Mouse (Mus musculus): Measurements from ENCODE around the gene Dop1b. TPM values are rescaled to one million over a fixed set of nuclear protein-coding genes. Genes with fewer than 3 reads are reported as not detected.
"Not testable (repeated sequence)": the region's sequence is repeated elsewhere in the genome, so short reads cannot be mapped to it uniquely, and the experiment has no call there.

Gene Dop1b
- total RNA-seq (2021) = 10 to 100 TPM; 34.7 to 37.7 TPM
- long read RNA-seq, experiment 1, full-length matches to known transcripts = 2 of 17 reads
- long read RNA-seq, experiment 1, partial matches to known transcripts = 6 of 17 reads
- long read RNA-seq, experiment 1, other reads (novel, unspliced or antisense) = 9 of 17 reads
- long read RNA-seq, experiment 2, partial matches to known transcripts = 8 of 14 reads
- long read RNA-seq, experiment 2, other reads (novel, unspliced or antisense) = 5 of 14 reads

GRCm38 (mm10) chr16:93711411-93712188, at the start of gene Dop1b:
Dop1b (plus strand) TSS chr16:93711904.
- DNase-seq = peak; percentile 99

- DNase-seq = no peak
Observed at GRCm38 (mm10) chr16:93667976-93668375, 43.7 kb upstream of the Dop1b start.

- no peak for DNase-seq
Observed at GRCm38 (mm10) chr16:93669521-93669920, 42.2 kb upstream of the Dop1b start.

DNA sequence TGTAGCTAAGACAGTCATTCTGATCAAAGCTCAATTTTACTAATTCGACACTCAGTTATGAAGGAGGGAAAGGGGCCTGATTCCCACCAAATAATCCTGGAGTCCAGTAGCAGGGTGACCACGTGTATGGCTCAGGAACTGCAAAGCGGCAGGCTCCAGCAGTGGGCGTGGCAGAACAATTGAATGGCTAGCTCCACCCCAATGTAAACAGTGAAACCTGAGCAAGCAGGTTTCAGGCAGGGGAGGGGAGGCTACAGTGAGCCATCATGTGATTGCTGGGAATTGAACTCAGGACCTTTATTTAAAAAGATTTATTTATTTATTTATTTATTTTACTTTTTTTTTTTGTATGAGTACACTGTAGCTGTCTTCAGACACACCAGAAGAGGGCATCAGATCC, 41.2 kb upstream of the Dop1b start:
- DNase-seq = not testable (repeated sequence)

GRCm38 (mm10) chr16:93671064-93671463, 40.6 kb upstream of the Dop1b start:
- DNase-seq = no peak

- no peak for DNase-seq
Observed at GRCm38 (mm10) chr16:93676376-93676775, 35.3 kb upstream of the Dop1b start.

DNA sequence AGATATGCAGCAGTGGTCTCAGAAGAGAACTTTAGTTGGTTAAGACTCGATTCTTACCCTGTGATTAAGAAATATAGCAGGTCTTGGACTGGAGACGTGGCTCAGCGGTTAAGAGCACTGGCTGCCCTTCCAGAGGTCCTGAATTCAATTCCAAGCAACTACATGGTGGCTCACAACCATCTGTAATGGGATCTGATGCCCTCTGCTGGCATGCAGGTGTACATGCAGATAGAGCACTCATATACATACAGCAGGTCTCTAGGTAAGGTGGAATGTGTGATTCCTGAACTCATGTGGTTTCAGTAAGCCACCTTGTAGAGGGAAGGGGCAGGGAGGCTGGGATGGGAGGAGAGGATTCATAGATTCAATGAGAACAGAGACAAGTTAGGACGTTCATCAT, 33.5 kb upstream of the Dop1b start:
- no peak for DNase-seq

- no peak for DNase-seq
Observed at GRCm38 (mm10) chr16:93679165-93679564, 32.5 kb upstream of the Dop1b start.

- DNase-seq = no peak
Observed at GRCm38 (mm10) chr16:93682156-93682688, 29.5 kb upstream of the Dop1b start.

- peak; percentile 75 for DNase-seq
Observed at GRCm38 (mm10) chr16:93682689-93683507, 28.8 kb upstream of the Dop1b start, which contains the start of gene Cbr3. Cbr3 (plus strand) TSS chr16:93683215.

GRCm38 (mm10) chr16:93683508-93684236, 28.0 kb upstream of the Dop1b start:
- peak; percentile 42 for DNase-seq

DNA sequence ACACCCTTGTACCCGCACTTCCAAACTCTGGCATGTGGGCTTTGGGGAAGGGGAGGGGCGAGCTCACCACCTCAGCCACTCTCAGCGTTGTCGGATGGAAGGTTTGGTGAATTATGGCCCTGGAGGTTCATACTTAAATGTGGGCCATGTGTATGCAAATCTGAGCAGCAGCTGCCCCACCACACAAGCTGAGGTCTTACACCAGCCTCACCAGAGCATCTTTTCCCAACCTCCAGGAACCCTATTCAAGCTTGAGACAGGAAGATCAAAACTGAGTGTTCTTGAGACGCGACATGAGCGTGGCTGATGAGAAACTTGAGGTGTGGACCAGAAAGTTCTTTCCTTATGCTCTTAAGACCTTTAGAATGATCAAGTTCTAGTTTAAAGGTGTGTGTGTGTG, 27.3 kb upstream of the Dop1b start:
- no peak for DNase-seq

- not testable (repeated sequence) for DNase-seq
Observed at GRCm38 (mm10) chr16:93685783-93686182, 25.9 kb upstream of the Dop1b start.

DNA sequence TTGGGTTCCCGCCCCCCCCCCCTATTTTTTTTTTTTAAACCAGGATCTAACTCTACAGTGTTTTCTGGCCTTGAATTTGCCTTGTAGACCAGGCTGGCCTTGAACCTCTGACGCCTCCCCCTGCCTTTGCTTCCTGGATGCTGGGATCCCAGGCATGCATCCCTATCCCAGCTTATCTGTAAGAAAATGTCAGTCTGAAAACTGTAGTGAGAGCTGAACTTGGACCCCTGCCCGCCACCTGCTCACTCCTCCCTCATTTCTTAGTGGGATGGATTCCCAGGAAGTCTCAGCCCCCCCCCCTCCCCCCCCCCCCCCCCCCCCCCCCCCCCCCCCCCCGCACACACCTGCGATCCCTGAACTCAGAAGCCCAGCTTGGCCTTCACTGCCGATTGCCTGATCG, 25.3 kb upstream of the Dop1b start:
- no peak for DNase-seq

GRCm38 (mm10) chr16:93686945-93687344, 24.8 kb upstream of the Dop1b start:
- no peak for DNase-seq

GRCm38 (mm10) chr16:93691206-93691841, 20.4 kb upstream of the Dop1b start:
- DNase-seq = no peak

DNA sequence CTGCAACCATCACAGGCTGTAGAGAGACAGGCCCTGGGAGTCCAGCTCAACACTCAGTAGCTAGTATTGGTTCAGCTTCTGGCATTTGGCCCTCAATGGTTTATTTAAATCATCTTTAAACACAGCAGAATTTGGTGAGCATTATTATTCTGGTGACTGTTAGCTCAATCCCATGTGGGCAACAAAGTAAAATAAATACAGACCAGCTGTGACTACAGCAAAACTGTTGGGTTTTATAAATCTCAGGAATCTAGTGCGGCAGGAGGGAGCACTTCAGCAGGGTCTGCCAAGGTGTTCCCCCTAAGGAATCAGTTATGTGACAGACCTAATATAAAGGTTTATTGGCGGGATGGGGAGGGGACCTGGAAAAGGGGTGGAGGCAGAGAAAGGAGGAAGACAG, 19.0 kb upstream of the Dop1b start:
- no peak for DNase-seq

DNA sequence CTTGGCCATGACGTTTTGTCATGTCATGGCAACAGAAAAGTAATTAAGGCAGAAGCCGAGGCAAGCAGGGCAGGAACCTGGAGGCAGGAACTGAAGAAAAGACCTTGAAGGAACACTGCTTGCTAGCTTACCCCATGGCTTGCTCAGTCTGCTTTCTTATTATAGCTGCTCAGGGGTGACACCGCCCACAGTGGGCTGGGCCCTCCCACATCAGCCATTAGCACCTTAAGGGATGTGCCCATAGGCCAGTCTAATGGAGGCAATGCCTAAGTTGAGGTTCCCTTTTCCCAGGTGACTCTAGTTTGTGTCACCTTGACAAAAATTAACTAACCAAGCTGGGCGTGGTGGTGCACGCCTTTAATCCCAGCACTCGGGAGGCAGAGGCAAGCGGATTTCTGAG, 4.6 kb upstream of the Dop1b start:
- no peak for DNase-seq

GRCm38 (mm10) chr16:93709217-93709616, 2.5 kb upstream of the Dop1b start:
- no peak for DNase-seq

- peak; percentile 70 for DNase-seq
Observed at GRCm38 (mm10) chr16:93710924-93711323, 780 bp upstream of the Dop1b start.

- DNase-seq = no peak
Observed at GRCm38 (mm10) chr16:93712189-93712885, 633 bp downstream of the Dop1b start.

Measured in gastrocnemius, postnatal 10 days (tissue).